Mouse (Mus musculus): Measurements from ENCODE around the gene Fndc8. TPM values are rescaled to one million over a fixed set of nuclear protein-coding genes. Genes with fewer than 3 reads are reported as not detected.

The Fndc8 gene
- polyA plus RNA-seq (2016; fragmentation: Nextera tagmentation; extraction: Ambion mirVana), result 0.08 and 0.19 TPM in 2 replicates

- Histone ChIP-seq H3K27me3 (replicated peaks) (peaks cover 15% of the 10 kb centered on the region; the same call in 1 of the 2 replicates), H3K4me2 (no peak within 1 kb of the TSS), H3K9ac (no peak within 1 kb of the TSS), H3K9me3 (replicated peaks) (no peaks in the 10 kb centered on the region), H3K36me3 (no peaks in the 10 kb centered on the region), H3K4me3 (no peak within 1 kb of the TSS), H3K27ac (no peak within 1 kb of the TSS), H3K4me1 (peaks cover 25% of the 10 kb centered on the region)
- 38% methylated on average over 7 of the region's 7 CpGs for WGBS (ENCODE audit: insufficient replicate concordance)
- no peak for ATAC-seq
These were observed at the start of gene Fndc8 for GRCm38 (mm10) chr11:82891936-82892335. Fndc8 (plus strand) TSS chr11:82892124.

GRCm38 (mm10) chr11:82844771-82845414 lies 47.0 kb upstream of the Fndc8 start:
- WGBS (ENCODE audit: insufficient replicate concordance), result 40% methylated on average over 11 of the region's 11 CpGs
- Histone ChIP-seq H3K4me1 (peaks cover 99% of the 10 kb centered on the region), H3K9ac (peak overlapping the region; percentile 86), H3K9me3 (replicated peaks) (no peaks in the 10 kb centered on the region), H3K4me2 (peak overlapping the region; percentile 92), H3K36me3 (peaks cover 9% of the 10 kb centered on the region; the same call in 1 of the 2 replicates), H3K27me3 (replicated peaks) (no peaks in the 10 kb centered on the region), H3K4me3 (peak overlapping the region; percentile 61), H3K27ac (peak overlapping the region; percentile 99)
- no peak for ATAC-seq

GRCm38 (mm10) chr11:82845415-82846078 lies 46.4 kb upstream of the Fndc8 start:
- no peaks in the 10 kb centered on the region for H3K27me3 ChIP-seq (replicated peaks)
- WGBS (ENCODE audit: insufficient replicate concordance), result 4% methylated on average over 16 of the region's 16 CpGs
- H3K4me2 ChIP-seq, result peak overlapping the region; percentile 92
- peaks cover 9% of the 10 kb centered on the region; the same call in 1 of the 2 replicates for H3K36me3 ChIP-seq
- peak overlapping the region; percentile 99 for H3K27ac ChIP-seq
- ATAC-seq, result peak; percentile 88
- peaks cover 99% of the 10 kb centered on the region for H3K4me1 ChIP-seq
- no peaks in the 10 kb centered on the region for H3K9me3 ChIP-seq (replicated peaks)
- H3K9ac ChIP-seq, result peak overlapping the region; percentile 86
- peak overlapping the region; percentile 61 for H3K4me3 ChIP-seq

GRCm38 (mm10) chr11:82846079-82846436 lies 45.9 kb upstream of the Fndc8 start:
- Histone ChIP-seq H3K9me3 (replicated peaks) (no peaks in the 10 kb centered on the region), H3K9ac (peak overlapping the region; percentile 86), H3K4me1 (peaks cover 99% of the 10 kb centered on the region), H3K36me3 (peaks cover 9% of the 10 kb centered on the region; the same call in 1 of the 2 replicates), H3K27ac (peak overlapping the region; percentile 99), H3K27me3 (replicated peaks) (no peaks in the 10 kb centered on the region), H3K4me3 (peak overlapping the region; percentile 61), H3K4me2 (peak overlapping the region; percentile 92)
- 2% methylated on average over 4 of the region's 4 CpGs for WGBS (ENCODE audit: insufficient replicate concordance)
- peak; percentile 84 for ATAC-seq

GRCm38 (mm10) chr11:82846938-82847337 lies 45.0 kb upstream of the Fndc8 start:
- WGBS (ENCODE audit: insufficient replicate concordance), result 38% methylated on average over 3 of the region's 3 CpGs
- peaks cover 99% of the 10 kb centered on the region for H3K4me1 ChIP-seq
- no peak for ATAC-seq

GRCm38 (mm10) chr11:82847571-82848000 lies 44.3 kb upstream of the Fndc8 start:
- H3K27ac ChIP-seq, result peak overlapping the region; percentile 99

More at GRCm38 (mm10) chr11:82846938-82847337, 45.0 kb upstream of the Fndc8 start:
- H3K9me3 ChIP-seq (replicated peaks), result no peaks in the 10 kb centered on the region
- peak overlapping the region; percentile 92 for H3K4me2 ChIP-seq
- H3K9ac ChIP-seq, result peak overlapping the region; percentile 86
- no peaks in the 10 kb centered on the region for H3K27me3 ChIP-seq (replicated peaks)
- H3K27ac ChIP-seq, result peak overlapping the region; percentile 99
- H3K4me3 ChIP-seq, result 0 out of 2 replicates have a peak overlapping the region, but pooled peaks have one; percentile 36
- H3K36me3 ChIP-seq, result peaks cover 9% of the 10 kb centered on the region; the same call in 1 of the 2 replicates

DNA sequence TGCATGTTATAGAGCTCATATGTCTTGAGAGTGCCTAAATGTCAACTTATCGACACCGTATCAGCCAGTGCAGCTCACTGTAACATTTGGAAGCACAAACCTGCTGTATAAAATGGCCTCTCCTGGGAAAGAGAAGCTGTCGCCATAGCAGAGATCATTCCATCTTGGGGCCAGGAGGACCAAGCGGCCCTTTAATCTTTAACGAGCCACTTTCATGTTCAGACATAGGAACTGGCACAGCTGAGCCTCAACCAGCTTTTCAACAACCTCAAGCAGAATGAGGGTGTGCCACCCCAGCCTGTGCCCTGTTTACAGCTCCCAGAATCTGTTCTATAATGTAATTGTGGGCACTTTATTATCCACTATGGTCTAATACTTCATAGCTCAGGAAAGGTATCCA lies 41.7 kb upstream of the Fndc8 start:
- 83% methylated on average over 5 of the region's 5 CpGs for WGBS (ENCODE audit: insufficient replicate concordance)
- no peak overlapping the region for H3K4me3 ChIP-seq
- no peaks in the 10 kb centered on the region for H3K9me3 ChIP-seq (replicated peaks)
- H3K9ac ChIP-seq, result 0 out of 2 replicates have a peak overlapping the region, but pooled peaks have one; percentile 10
- H3K4me2 ChIP-seq, result no peak overlapping the region
- no peaks in the 10 kb centered on the region for H3K27me3 ChIP-seq (replicated peaks)
- H3K27ac ChIP-seq, result peak overlapping the region; percentile 82
- no peak for ATAC-seq
- H3K36me3 ChIP-seq, result peaks cover 6% of the 10 kb centered on the region; the same call in 1 of the 2 replicates
- peaks cover 99% of the 10 kb centered on the region for H3K4me1 ChIP-seq

More at GRCm38 (mm10) chr11:82847571-82848000, 44.3 kb upstream of the Fndc8 start:
- WGBS (ENCODE audit: insufficient replicate concordance), result 15% methylated on average over 6 of the region's 6 CpGs
- peak; percentile 87 for ATAC-seq
- Histone ChIP-seq H3K4me1 (peaks cover 99% of the 10 kb centered on the region), H3K9me3 (replicated peaks) (no peaks in the 10 kb centered on the region), H3K4me2 (peak overlapping the region; percentile 92), H3K27me3 (replicated peaks) (no peaks in the 10 kb centered on the region), H3K36me3 (peaks cover 9% of the 10 kb centered on the region; the same call in 1 of the 2 replicates), H3K9ac (peak overlapping the region; percentile 86), H3K4me3 (peak overlapping the region; percentile 36)

DNA sequence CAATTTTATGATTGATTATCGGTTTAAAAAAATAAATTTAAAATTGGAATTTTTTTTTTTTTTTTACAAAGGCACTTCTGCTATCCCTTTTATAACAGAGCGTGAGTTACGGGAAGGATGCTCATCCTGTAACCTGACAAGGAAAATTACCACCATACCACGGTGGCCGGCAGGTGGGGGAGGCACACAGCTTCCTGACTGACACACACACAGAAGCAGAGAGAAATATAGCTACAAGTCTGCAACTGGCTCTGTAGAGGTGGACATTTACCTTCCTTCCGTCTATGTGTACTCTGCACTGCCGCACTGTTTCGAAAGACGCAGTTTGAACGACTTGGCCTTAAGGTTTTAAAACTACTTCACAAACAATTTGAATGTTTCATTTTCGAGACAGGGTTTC lies 39.8 kb upstream of the Fndc8 start:
- Histone ChIP-seq H3K4me2 (peak overlapping the region; percentile 44), H3K9me3 (replicated peaks) (no peaks in the 10 kb centered on the region), H3K4me3 (no peak overlapping the region), H3K27me3 (replicated peaks) (no peaks in the 10 kb centered on the region), H3K4me1 (peaks cover 99% of the 10 kb centered on the region), H3K36me3 (peaks cover 6% of the 10 kb centered on the region; the same call in 1 of the 2 replicates), H3K9ac (peak overlapping the region; percentile 34), H3K27ac (peak overlapping the region; percentile 82)
- WGBS (ENCODE audit: insufficient replicate concordance), result 66% methylated on average over 11 of the region's 11 CpGs
- ATAC-seq, result no peak

GRCm38 (mm10) chr11:82852540-82852939 lies 39.4 kb upstream of the Fndc8 start:
- H3K27ac ChIP-seq, result peak overlapping the region; percentile 82
- WGBS (ENCODE audit: insufficient replicate concordance), result 72% methylated on average over 10 of the region's 10 CpGs
- no peaks in the 10 kb centered on the region for H3K9me3 ChIP-seq (replicated peaks)
- ATAC-seq, result no peak
- H3K4me1 ChIP-seq, result peaks cover 98% of the 10 kb centered on the region
- H3K4me3 ChIP-seq, result no peak overlapping the region
- H3K27me3 ChIP-seq (replicated peaks), result no peaks in the 10 kb centered on the region
- peaks cover 6% of the 10 kb centered on the region; the same call in 1 of the 2 replicates for H3K36me3 ChIP-seq
- H3K9ac ChIP-seq, result peak overlapping the region; percentile 34
- H3K4me2 ChIP-seq, result peak overlapping the region; percentile 44

- Histone ChIP-seq H3K27ac (peak overlapping the region; percentile 82), H3K27me3 (replicated peaks) (no peaks in the 10 kb centered on the region), H3K9me3 (replicated peaks) (no peaks in the 10 kb centered on the region), H3K4me2 (no peak overlapping the region), H3K36me3 (peaks cover 6% of the 10 kb centered on the region; the same call in 1 of the 2 replicates), H3K9ac (peak overlapping the region; percentile 34), H3K4me1 (peaks cover 97% of the 10 kb centered on the region), H3K4me3 (no peak overlapping the region)
- 87% methylated on average over 7 of the region's 7 CpGs for WGBS (ENCODE audit: insufficient replicate concordance)
- no peak for ATAC-seq
These were observed 39.0 kb upstream of the Fndc8 start for GRCm38 (mm10) chr11:82852958-82853357.

- Histone ChIP-seq H3K4me3 (no peak overlapping the region), H3K27me3 (replicated peaks) (no peaks in the 10 kb centered on the region), H3K4me1 (peaks cover 88% of the 10 kb centered on the region), H3K9me3 (replicated peaks) (no peaks in the 10 kb centered on the region), H3K36me3 (peaks cover 6% of the 10 kb centered on the region; the same call in 1 of the 2 replicates), H3K27ac (peak overlapping the region; percentile 54), H3K4me2 (0 out of 2 replicates have a peak overlapping the region, but pooled peaks have one; percentile 6), H3K9ac (peak overlapping the region; percentile 3; the same call in 1 of the 2 replicates)
- 77% methylated on average over 6 of the region's 6 CpGs for WGBS (ENCODE audit: insufficient replicate concordance)
- no peak for ATAC-seq
These were observed 37.8 kb upstream of the Fndc8 start for GRCm38 (mm10) chr11:82854111-82854510.
